Mouse (Mus musculus): ENCODE data around the gene Gm5460. TPM values are rescaled to one million over a fixed set of nuclear protein-coding genes. Genes with fewer than 3 reads are reported as not detected.

Gene Gm5460
- total and polyA plus RNA-seq, 2 experiments from 2014 or later = 0.05 TPM; not detected in 1

GRCm38 (mm10) chr14:34078293-34078692 is 61.7 kb downstream of the Gm5460 start:
- TF ChIP-seq EP300 (IDR thresholded peaks at IDR 0.05; ENCODE audit: low read depth) (no peak), CTCF (IDR thresholded peaks at IDR 0.05; ENCODE audit: low read depth) (no peak)
- Histone ChIP-seq H3K9me3 (replicated peaks; ENCODE audit: control insufficient read depth, low read length) (no peaks in the 10 kb centered on the region), H3K4me2 (ENCODE audit: low read depth, low read length) (no peak overlapping the region), H3K36me3 (replicated peaks; ENCODE audit: control insufficient read depth, insufficient read depth, low read length) (no peaks in the 10 kb centered on the region), H3K9ac (replicated peaks; ENCODE audit: low read depth, low read length) (no peak overlapping the region), H3K27ac (ENCODE audit: low read depth) (no peak overlapping the region), H3K4me3 (ENCODE audit: low read depth, low read length) (no peak overlapping the region), H3K4me1 (ENCODE audit: control insufficient read depth, insufficient read depth) (0 out of 2 replicates have a peak, but pooled peaks cover 6% of the 10 kb centered on the region), H3K27me3 (ENCODE audit: control insufficient read depth, insufficient read depth, low read length) (no peaks in the 10 kb centered on the region)
- 56% methylated on average over 4 of the region's 4 CpGs for WGBS
- ATAC-seq (ENCODE audit: insufficient read depth, low read depth) (no peak), DNase-seq (ENCODE audit: low spot score) (no peak)

DNA sequence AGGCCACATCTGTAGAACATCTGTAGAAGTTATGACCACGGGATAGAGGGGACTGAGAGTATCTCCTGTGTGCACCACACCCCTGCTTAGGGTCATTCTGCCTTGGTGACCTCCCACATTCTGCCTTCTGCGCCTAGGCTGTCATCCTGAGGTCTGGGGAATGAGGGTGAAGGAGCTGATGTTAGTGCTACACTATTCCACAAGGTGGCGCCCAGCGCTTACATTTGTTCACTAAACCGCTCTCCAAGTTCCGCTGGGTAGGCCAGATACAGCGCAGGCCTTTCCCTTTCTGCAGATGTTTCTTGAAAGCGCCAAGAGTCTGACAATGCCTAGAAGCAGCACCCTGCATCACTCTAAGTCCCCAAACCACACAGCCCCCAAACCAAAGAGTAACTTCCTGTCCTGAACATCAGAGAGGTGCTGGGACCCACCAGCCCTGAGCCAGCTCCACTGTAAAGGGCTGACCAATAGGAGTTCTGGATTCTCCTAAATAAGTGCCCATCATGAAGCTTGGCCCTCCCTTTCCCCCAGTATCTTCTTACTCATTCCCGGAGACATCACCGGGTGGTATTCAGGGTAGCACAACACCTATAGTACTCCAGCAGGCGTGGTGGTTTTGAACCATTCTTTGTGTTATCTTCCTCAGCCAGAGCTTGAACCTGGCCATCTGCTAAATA is 63.9 kb downstream of the Gm5460 start:
- Histone ChIP-seq H3K36me3 (replicated peaks; ENCODE audit: control insufficient read depth, insufficient read depth, low read length) (no peaks in the 10 kb centered on the region), H3K27ac (ENCODE audit: low read depth) (no peak overlapping the region), H3K4me3 (ENCODE audit: low read depth, low read length) (no peak overlapping the region), H3K4me2 (ENCODE audit: low read depth, low read length) (no peak overlapping the region), H3K9ac (replicated peaks; ENCODE audit: low read depth, low read length) (no peak overlapping the region), H3K27me3 (ENCODE audit: control insufficient read depth, insufficient read depth, low read length) (0 out of 2 replicates have a peak, but pooled peaks cover 4% of the 10 kb centered on the region), H3K4me1 (ENCODE audit: control insufficient read depth, insufficient read depth) (no peaks in the 10 kb centered on the region), H3K9me3 (replicated peaks; ENCODE audit: control insufficient read depth, low read length) (no peaks in the 10 kb centered on the region)
- peak; percentile 79 for ATAC-seq (ENCODE audit: insufficient read depth, low read depth)
- WGBS = 15% methylated on average over 11 of the region's 11 CpGs
- no peak for TF ChIP-seq EP300 (IDR thresholded peaks at IDR 0.05; ENCODE audit: low read depth)
- peak; percentile 94 for TF ChIP-seq CTCF (IDR thresholded peaks at IDR 0.05; ENCODE audit: low read depth)
- DNase-seq (ENCODE audit: low spot score) = peak; percentile 90

GRCm38 (mm10) chr14:34085731-34086130 is 69.2 kb downstream of the Gm5460 start, which contains the start of gene Anxa8:
TSS of gene Anxa8 (plus strand) at chr14:34085981.
- 56% methylated on average over 4 of the region's 4 CpGs for WGBS
- ATAC-seq (ENCODE audit: insufficient read depth, low read depth) (no peak), DNase-seq (ENCODE audit: low spot score) (no peak)
- Histone ChIP-seq H3K4me2 (ENCODE audit: low read depth, low read length) (no peak within 1 kb of the TSS), H3K9me3 (replicated peaks; ENCODE audit: control insufficient read depth, low read length) (no peaks in the 10 kb centered on the region), H3K36me3 (replicated peaks; ENCODE audit: control insufficient read depth, insufficient read depth, low read length) (no peaks in the 10 kb centered on the region), H3K4me3 (ENCODE audit: low read depth, low read length) (no peak within 1 kb of the TSS), H3K4me1 (ENCODE audit: control insufficient read depth, insufficient read depth) (no peaks in the 10 kb centered on the region), H3K27me3 (ENCODE audit: control insufficient read depth, insufficient read depth, low read length) (0 out of 2 replicates have a peak, but pooled peaks cover 4% of the 10 kb centered on the region), H3K9ac (replicated peaks; ENCODE audit: low read depth, low read length) (no peak within 1 kb of the TSS), H3K27ac (ENCODE audit: low read depth) (no peak within 1 kb of the TSS)
- no peak for TF ChIP-seq EP300 (IDR thresholded peaks at IDR 0.05; ENCODE audit: low read depth)
- TF ChIP-seq CTCF (IDR thresholded peaks at IDR 0.05; ENCODE audit: low read depth) = no peak

GRCm38 (mm10) chr14:34086806-34087205 is 70.2 kb downstream of the Gm5460 start:
- H3K9me3 ChIP-seq (replicated peaks; ENCODE audit: control insufficient read depth, low read length) = no peaks in the 10 kb centered on the region
- no peak overlapping the region for H3K4me3 ChIP-seq (ENCODE audit: low read depth, low read length)
- no peak overlapping the region for H3K4me2 ChIP-seq (ENCODE audit: low read depth, low read length)
- DNase-seq (ENCODE audit: low spot score) (no peak), ATAC-seq (ENCODE audit: insufficient read depth, low read depth) (no peak)
- no peaks in the 10 kb centered on the region for H3K36me3 ChIP-seq (replicated peaks; ENCODE audit: control insufficient read depth, insufficient read depth, low read length)
- H3K9ac ChIP-seq (replicated peaks; ENCODE audit: low read depth, low read length) = no peak overlapping the region
- no peaks in the 10 kb centered on the region for H3K4me1 ChIP-seq (ENCODE audit: control insufficient read depth, insufficient read depth)
- TF ChIP-seq EP300 (IDR thresholded peaks at IDR 0.05; ENCODE audit: low read depth) (no peak), CTCF (IDR thresholded peaks at IDR 0.05; ENCODE audit: low read depth) (no peak)
- WGBS = 55% methylated on average over 4 of the region's 4 CpGs
- H3K27me3 ChIP-seq (ENCODE audit: control insufficient read depth, insufficient read depth, low read length) = 0 out of 2 replicates have a peak, but pooled peaks cover 4% of the 10 kb centered on the region
- no peak overlapping the region for H3K27ac ChIP-seq (ENCODE audit: low read depth)

GRCm38 (mm10) chr14:34087856-34088398 is 71.4 kb downstream of the Gm5460 start:
- no peak for ATAC-seq (ENCODE audit: insufficient read depth, low read depth)
- Histone ChIP-seq H3K9me3 (replicated peaks; ENCODE audit: control insufficient read depth, low read length) (no peaks in the 10 kb centered on the region), H3K4me2 (ENCODE audit: low read depth, low read length) (no peak overlapping the region), H3K36me3 (replicated peaks; ENCODE audit: control insufficient read depth, insufficient read depth, low read length) (no peaks in the 10 kb centered on the region), H3K27me3 (ENCODE audit: control insufficient read depth, insufficient read depth, low read length) (0 out of 2 replicates have a peak, but pooled peaks cover 4% of the 10 kb centered on the region), H3K9ac (replicated peaks; ENCODE audit: low read depth, low read length) (no peak overlapping the region), H3K4me1 (ENCODE audit: control insufficient read depth, insufficient read depth) (no peaks in the 10 kb centered on the region), H3K27ac (ENCODE audit: low read depth) (no peak overlapping the region), H3K4me3 (ENCODE audit: low read depth, low read length) (no peak overlapping the region)
- no peak for DNase-seq (ENCODE audit: low spot score)
- 64% methylated on average over 2 of the region's 2 CpGs for WGBS
- no peak for TF ChIP-seq CTCF (IDR thresholded peaks at IDR 0.05; ENCODE audit: low read depth)
- no peak for TF ChIP-seq EP300 (IDR thresholded peaks at IDR 0.05; ENCODE audit: low read depth)

Data from heart, postnatal 0 days (tissue).